Mouse (Mus musculus) embryonic facial prominence, embryonic 10.5 days (tissue): ENCODE results near the gene Zbtb12. TPM values are rescaled to one million over a fixed set of nuclear protein-coding genes. Genes with fewer than 3 reads are reported as not detected.
A peak's percentile ranks its signal among the peaks of the same experiment; 100 is the strongest.

Source experiments
- DNase-seq: peaks from one replicate; pipeline ENCODE4 v3.0.0-alpha.2; 2017; ENCODE audit warnings: low spot score
- H3K27ac ChIP-seq: fragments of 300-500 bp; sonication (generic); replicated peaks from 2 replicates; pipeline ENCODE4 v1.5.1; 2016; ENCODE audit warnings: mild to moderate bottlenecking
- H3K27me3 ChIP-seq: fragments of 300-500 bp; sonication (generic); replicated peaks from 2 replicates; pipeline ENCODE4 v1.6.1; 2016; ENCODE audit warnings: low read depth, mild to moderate bottlenecking; ENCODE audit not compliant: poor library complexity, severe bottlenecking
- H3K36me3 ChIP-seq: fragments of 300-500 bp; sonication (generic); replicated peaks from 2 replicates; pipeline ENCODE4 v1.6.1; 2016; ENCODE audit warnings: mild to moderate bottlenecking, moderate library complexity
- H3K4me1 ChIP-seq: fragments of 300-500 bp; sonication (generic); 2 replicates; pipeline ENCODE4 v1.6.1; 2016
- H3K4me3 ChIP-seq: fragments of 300-500 bp; sonication (generic); 2 replicates; pipeline ENCODE4 v1.5.1; 2016; ENCODE audit warnings: mild to moderate bottlenecking, moderate library complexity
- H3K9me3 ChIP-seq: fragments of 300-500 bp; sonication (generic); 2 replicates; pipeline ENCODE4 v1.6.1; 2016; ENCODE audit warnings: mild to moderate bottlenecking
- WGBS: fragments of 180-500 bp; shearing (Covaris S2); methylation state at CpG from one replicate; pipeline ENCODE4 v1.1.7; 2016; 5-methylcytosine and 5-hydroxymethylcytosine counted together
- polyA plus RNA-seq: library from polyadenylated mRNA; unstranded; fragments of >200 nt; fragmentation: Nextera tagmentation; extraction: Ambion mirVana; gene quantifications from 2 replicates; pipeline ENCODE4 v1.2.1, GENCODE M21; 2016

Zbtb12 gene
- polyA plus RNA-seq, 1 experiment from 2014 or later = 6.2 TPM

- Histone ChIP-seq H3K27ac (peak overlapping the region; percentile 91), H3K27me3 (no peaks in the 10 kb centered on the region), H3K9me3 (no peaks in the 10 kb centered on the region), H3K4me1 (peaks cover 32% of the 10 kb centered on the region), H3K4me3 (peak overlapping the region; percentile 93), H3K36me3 (peaks cover 65% of the 10 kb centered on the region)
- DNase-seq = no peak
- WGBS = 2% methylated on average over 25 of the region's 25 CpGs
Observed at GRCm38 (mm10) chr17:34850517-34851125, 28.7 kb upstream of the Zbtb12 start.

GRCm38 (mm10) chr17:34853511-34853910, 25.8 kb upstream of the Zbtb12 start:
- H3K27me3 ChIP-seq = no peaks in the 10 kb centered on the region
- H3K4me3 ChIP-seq = no peak overlapping the region
- 60% methylated on average over 8 of the region's 8 CpGs for WGBS
- no peak overlapping the region for H3K27ac ChIP-seq
- peaks cover 65% of the 10 kb centered on the region for H3K36me3 ChIP-seq
- no peaks in the 10 kb centered on the region for H3K9me3 ChIP-seq
- H3K4me1 ChIP-seq = peaks cover 32% of the 10 kb centered on the region
- DNase-seq = no peak

GRCm38 (mm10) chr17:34854761-34855160, 24.5 kb upstream of the Zbtb12 start:
- DNase-seq = no peak
- H3K36me3 ChIP-seq = peaks cover 70% of the 10 kb centered on the region

GRCm38 (mm10) chr17:34855825-34856224, 23.5 kb upstream of the Zbtb12 start:
- Histone ChIP-seq H3K27ac (no peak overlapping the region), H3K36me3 (peaks cover 70% of the 10 kb centered on the region), H3K9me3 (no peaks in the 10 kb centered on the region), H3K4me3 (no peak overlapping the region), H3K4me1 (peaks cover 23% of the 10 kb centered on the region), H3K27me3 (no peaks in the 10 kb centered on the region)
- WGBS = 45% methylated on average over 3 of the region's 3 CpGs
- DNase-seq = peak; percentile 59

More at GRCm38 (mm10) chr17:34854761-34855160, 24.5 kb upstream of the Zbtb12 start:
- H3K4me1 ChIP-seq = peaks cover 24% of the 10 kb centered on the region
- H3K27ac ChIP-seq = no peak overlapping the region
- H3K9me3 ChIP-seq = no peaks in the 10 kb centered on the region
- 78% methylated on average over 3 of the region's 3 CpGs for whole genome bisulfite sequencing
- no peak overlapping the region for H3K4me3 ChIP-seq
- no peaks in the 10 kb centered on the region for H3K27me3 ChIP-seq

GRCm38 (mm10) chr17:34858670-34859069, 20.6 kb upstream of the Zbtb12 start:
- no peak for DNase-seq
- no peaks in the 10 kb centered on the region; the same call in 1 of the 2 replicates for H3K4me1 ChIP-seq
- H3K36me3 ChIP-seq = peaks cover 51% of the 10 kb centered on the region
- 0 out of 2 replicates have a peak, but pooled peaks cover 8% of the 10 kb centered on the region for H3K27me3 ChIP-seq
- WGBS = 87% methylated on average over 4 of the region's 4 CpGs
- H3K27ac ChIP-seq = no peak overlapping the region
- no peak overlapping the region for H3K4me3 ChIP-seq
- no peaks in the 10 kb centered on the region for H3K9me3 ChIP-seq

- H3K27me3 ChIP-seq = 0 out of 2 replicates have a peak, but pooled peaks cover 8% of the 10 kb centered on the region
- 86% methylated on average over 9 of the region's 9 CpGs for WGBS
- no peaks in the 10 kb centered on the region for H3K9me3 ChIP-seq
- H3K4me1 ChIP-seq = no peaks in the 10 kb centered on the region
- no peak overlapping the region for H3K27ac ChIP-seq
- H3K4me3 ChIP-seq = no peak overlapping the region
- peaks cover 33% of the 10 kb centered on the region for H3K36me3 ChIP-seq
- no peak for DNase-seq
Observed at GRCm38 (mm10) chr17:34860514-34860913, 18.8 kb upstream of the Zbtb12 start.

GRCm38 (mm10) chr17:34861704-34862415, 17.4 kb upstream of the Zbtb12 start:
- Histone ChIP-seq H3K4me1 (no peaks in the 10 kb centered on the region), H3K4me3 (no peak overlapping the region), H3K9me3 (no peaks in the 10 kb centered on the region), H3K27me3 (0 out of 2 replicates have a peak, but pooled peaks cover 8% of the 10 kb centered on the region), H3K27ac (no peak overlapping the region), H3K36me3 (peaks cover 19% of the 10 kb centered on the region)
- WGBS = 74% methylated on average over 13 of the region's 13 CpGs
- no peak for DNase-seq

- H3K27ac ChIP-seq = no peak within 1 kb of the TSS
- 0 out of 2 replicates have a peak, but pooled peaks cover 8% of the 10 kb centered on the region for H3K27me3 ChIP-seq
- no peaks in the 10 kb centered on the region for H3K9me3 ChIP-seq
- H3K36me3 ChIP-seq = peaks cover 12% of the 10 kb centered on the region
- H3K4me1 ChIP-seq = no peaks in the 10 kb centered on the region
- DNase-seq = no peak
- H3K4me3 ChIP-seq = no peak within 1 kb of the TSS
- 76% methylated on average over 8 of the region's 8 CpGs for WGBS
Observed at GRCm38 (mm10) chr17:34862416-34863081, 16.7 kb upstream of the Zbtb12 start, which contains the start of gene Cfb. Gene Cfb (minus strand): TSS chr17:34862518.

GRCm38 (mm10) chr17:34865981-34866380, 13.3 kb upstream of the Zbtb12 start:
- Histone ChIP-seq H3K27me3 (0 out of 2 replicates have a peak, but pooled peaks cover 8% of the 10 kb centered on the region), H3K36me3 (no peaks in the 10 kb centered on the region), H3K4me1 (no peaks in the 10 kb centered on the region), H3K9me3 (no peaks in the 10 kb centered on the region), H3K27ac (no peak overlapping the region), H3K4me3 (no peak overlapping the region)
- DNase-seq = no peak
- 64% methylated on average over 7 of the region's 7 CpGs for whole genome bisulfite sequencing

GRCm38 (mm10) chr17:34874321-34874720, 5.0 kb upstream of the Zbtb12 start:
- WGBS = 93% methylated on average over 6 of the region's 6 CpGs
- H3K27me3 ChIP-seq = no peaks in the 10 kb centered on the region

GRCm38 (mm10) chr17:34881166-34881565, 1.9 kb downstream of the Zbtb12 start:
- DNase-seq = no peak
- H3K4me1 ChIP-seq = peaks cover 27% of the 10 kb centered on the region
- no peaks in the 10 kb centered on the region for H3K9me3 ChIP-seq
- no peaks in the 10 kb centered on the region for H3K36me3 ChIP-seq
- H3K4me3 ChIP-seq = no peak overlapping the region
- peaks cover 38% of the 10 kb centered on the region for H3K27me3 ChIP-seq
- no peak overlapping the region for H3K27ac ChIP-seq

More at GRCm38 (mm10) chr17:34874321-34874720, 5.0 kb upstream of the Zbtb12 start:
- H3K9me3 ChIP-seq = no peaks in the 10 kb centered on the region
- no peak overlapping the region for H3K27ac ChIP-seq
- H3K36me3 ChIP-seq = no peaks in the 10 kb centered on the region
- DNase-seq = no peak
- no peak overlapping the region for H3K4me3 ChIP-seq
- peaks cover 3% of the 10 kb centered on the region for H3K4me1 ChIP-seq

GRCm38 (mm10) chr17:34881683-34882310, 2.5 kb downstream of the Zbtb12 start, which contains the start of gene Gm20547:
Gene Gm20547 (minus strand): TSS chr17:34882042.
- Histone ChIP-seq H3K4me3 (peak within 1 kb of the TSS; percentile 31), H3K4me1 (peaks cover 27% of the 10 kb centered on the region), H3K36me3 (no peaks in the 10 kb centered on the region), H3K27me3 (peaks cover 38% of the 10 kb centered on the region), H3K27ac (0 out of 2 replicates have a peak within 1 kb of the TSS, but pooled peaks have one; percentile 7), H3K9me3 (no peaks in the 10 kb centered on the region)
- DNase-seq = no peak
- 6% methylated on average over 15 of the region's 15 CpGs for WGBS
